Mouse (Mus musculus) mammary gland, adult 2 months (tissue): ENCODE measurements around the gene Carm1. TPM values are rescaled to one million over a fixed set of nuclear protein-coding genes. Genes with fewer than 3 reads are reported as not detected.

Experiments
- polyA plus RNA-seq: library from polyadenylated mRNA; depleted of rRNA; stranded (reverse); fragments of >200 nt; gene quantifications from 2 replicates; pipeline ENCODE4 v1.2.3, GENCODE M21; 2012; ENCODE audit warnings: low replicate concordance; rRNA removed

Gene Carm1
- polyA plus RNA-seq: 106 and 115 TPM in 2 replicates

GRCm38 (mm10) chr9:21546789-21547074 is at the start of gene Carm1:
Gene Carm1, plus strand, starts transcription at chr9:21546894.

GRCm38 (mm10) chr9:21509772-21510688 is 36.7 kb upstream of the Carm1 start, which contains the start of gene Tmed1:
Gene Tmed1, minus strand, starts transcription at chr9:21510252.

GRCm38 (mm10) chr9:21525937-21526633 is 20.6 kb upstream of the Carm1 start, which contains the start of gene AB124611:
Gene AB124611, plus strand, starts transcription at chr9:21526176.

GRCm38 (mm10) chr9:21592703-21593121 is 46.0 kb downstream of the Carm1 start, which contains the start of the genes Timm29 and Yipf2:
Gene Timm29, plus strand, starts transcription at chr9:21592722.
Gene Yipf2, minus strand, starts transcription at chr9:21592828.

GRCm38 (mm10) chr9:21615617-21616231 is 69.0 kb downstream of the Carm1 start, which contains the start of gene Smarca4:
Gene Smarca4, plus strand, starts transcription at chr9:21616169.

Other genes with a start within 250 kb of the Carm1 start
- 13.0 and 16.7 TPM in 2 replicates for gene Ap1m2, start 234.6 kb upstream of the Carm1 start, polyA plus RNA-seq
- gene Slc44a2, start 226.2 kb upstream of the Carm1 start, polyA plus RNA-seq: 95.6 and 161 TPM in 2 replicates
- 44.0 and 48.9 TPM in 2 replicates for gene Ilf3, start 179.0 kb upstream of the Carm1 start, polyA plus RNA-seq
- 45.3 and 50.5 TPM in 2 replicates for gene Qtrt1, start 135.1 kb upstream of the Carm1 start, polyA plus RNA-seq
- 113 and 271 TPM in 2 replicates for gene Dnm2, start 122.0 kb upstream of the Carm1 start, polyA plus RNA-seq
- gene Tmed1, start 36.6 kb upstream of the Carm1 start, polyA plus RNA-seq: 28.0 and 35.2 TPM in 2 replicates
- 19.5 and 28.6 TPM in 2 replicates for gene AB124611, start 20.7 kb upstream of the Carm1 start, polyA plus RNA-seq
- gene Timm29, start 45.8 kb downstream of the Carm1 start, polyA plus RNA-seq: 35.6 and 39.1 TPM in 2 replicates
- gene Yipf2, start 45.9 kb downstream of the Carm1 start, polyA plus RNA-seq: 30.7 and 34.8 TPM in 2 replicates
- gene Smarca4, start 69.3 kb downstream of the Carm1 start, polyA plus RNA-seq: 31.1 and 50.5 TPM in 2 replicates
- gene Ldlr, start 176.6 kb downstream of the Carm1 start, polyA plus RNA-seq: 45.5 and 51.9 TPM in 2 replicates
- gene Spc24, start 213.4 kb downstream of the Carm1 start, polyA plus RNA-seq: 1.5 and 2.2 TPM in 2 replicates